Mouse (Mus musculus) forebrain, embryonic 16.5 days (tissue): ENCODE data around the gene Srsf4. TPM values are rescaled to one million over a fixed set of nuclear protein-coding genes. Genes with fewer than 3 reads are reported as not detected.

ENCODE experiments used
- ATAC-seq: fragments of 200-750 bp; cut with Nextera tagmentation; 2 replicates; pipeline ENCODE4 v1.8.0; 2017; ENCODE audit warnings: mild to moderate bottlenecking, moderate library complexity
- H3K27ac ChIP-seq: fragments of 300-500 bp; sonication (generic); 2 replicates; pipeline ENCODE4 v1.5.1; 2014; ENCODE audit warnings: low read length, control low read depth
- H3K27me3 ChIP-seq: fragments of 300-500 bp; sonication (generic); replicated peaks from 2 replicates; pipeline ENCODE4 v1.6.1; 2014; ENCODE audit warnings: low read length; ENCODE audit not compliant: control insufficient read depth, insufficient read depth
- H3K36me3 ChIP-seq: fragments of 300-500 bp; sonication (generic); 2 replicates; pipeline ENCODE4 v1.6.1; 2014; ENCODE audit not compliant: control insufficient read depth, insufficient read depth
- H3K4me1 ChIP-seq: fragments of 300-500 bp; sonication (generic); replicated peaks from 2 replicates; pipeline ENCODE4 v1.6.1; 2014; ENCODE audit warnings: low read length; ENCODE audit not compliant: control insufficient read depth, insufficient read depth
- H3K4me2 ChIP-seq: fragments of 300-500 bp; sonication (generic); 2 replicates; pipeline ENCODE4 v1.6.1; 2014; ENCODE audit warnings: mild to moderate bottlenecking, low read length, control low read depth
- H3K4me3 ChIP-seq: fragments of 300-500 bp; sonication (generic); replicated peaks from 2 replicates; pipeline ENCODE4 v1.5.1; 2014; ENCODE audit warnings: mild to moderate bottlenecking, low read length, control low read depth
- H3K9ac ChIP-seq: fragments of 300-500 bp; sonication (generic); replicated peaks from 2 replicates; pipeline ENCODE4 v1.6.1; 2014; ENCODE audit warnings: low read depth, low read length, control low read depth
- H3K9me3 ChIP-seq: fragments of 300-500 bp; sonication (generic); 2 replicates; pipeline ENCODE4 v1.6.1; 2016; ENCODE audit warnings: low read length; ENCODE audit not compliant: control insufficient read depth
- WGBS: fragments of 180-500 bp; shearing (Covaris S2); extraction: QIAGEN DNeasy Blood & Tissue Kit; methylation state at CpG from one replicate; pipeline ENCODE4 v1.1.7; 2014; 5-methylcytosine and 5-hydroxymethylcytosine counted together
- polyA plus RNA-seq: library from polyadenylated mRNA; unstranded; fragments of >200 nt; fragmentation: Nextera tagmentation; extraction: Ambion mirVana; gene quantifications from 2 replicates; pipeline ENCODE4 v1.2.1, GENCODE M21; 2015

Srsf4 gene
- polyA plus RNA-seq, 1 experiment from 2014 or later, result 143 TPM

GRCm38 (mm10) chr4:131836351-131836881 lies 37.0 kb upstream of the Srsf4 start:
- H3K4me2 ChIP-seq, result peak overlapping the region; percentile 99
- H3K4me3 ChIP-seq, result peak overlapping the region; percentile 75
- peaks cover 34% of the 10 kb centered on the region for H3K4me1 ChIP-seq
- no peak overlapping the region for H3K27ac ChIP-seq
- ATAC-seq, result 0 out of 2 replicates have a peak, but pooled peaks have one; percentile 9
- peaks cover 8% of the 10 kb centered on the region; the same call in 1 of the 2 replicates for H3K27me3 ChIP-seq
- no peaks in the 10 kb centered on the region for H3K36me3 ChIP-seq
- H3K9me3 ChIP-seq, result no peaks in the 10 kb centered on the region
- WGBS, result under 1% methylated on average over 39 of the region's 39 CpGs
- H3K9ac ChIP-seq, result peak overlapping the region; percentile 79

- ATAC-seq, result 0 out of 2 replicates have a peak, but pooled peaks have one; percentile 14
- H3K4me2 ChIP-seq, result peak overlapping the region; percentile 99
- peak overlapping the region; percentile 75 for H3K4me3 ChIP-seq
- peak overlapping the region; percentile 79 for H3K9ac ChIP-seq
- peaks cover 33% of the 10 kb centered on the region for H3K4me1 ChIP-seq
- no peaks in the 10 kb centered on the region for H3K36me3 ChIP-seq
- 0% methylated on average over 54 of the region's 76 CpGs for WGBS
- no peak overlapping the region for H3K27ac ChIP-seq
- no peaks in the 10 kb centered on the region for H3K9me3 ChIP-seq
- peaks cover 13% of the 10 kb centered on the region for H3K27me3 ChIP-seq
Observed at GRCm38 (mm10) chr4:131836891-131837491, 36.4 kb upstream of the Srsf4 start.

- H3K4me3 ChIP-seq, result peak within 1 kb of the TSS; percentile 75
- WGBS, result under 1% methylated on average over 65 of the region's 72 CpGs
- peak; percentile 87 for ATAC-seq
- no peaks in the 10 kb centered on the region for H3K9me3 ChIP-seq
- H3K4me2 ChIP-seq, result peak within 1 kb of the TSS; percentile 99
- no peaks in the 10 kb centered on the region for H3K36me3 ChIP-seq
- peaks cover 31% of the 10 kb centered on the region for H3K4me1 ChIP-seq
- peaks cover 13% of the 10 kb centered on the region for H3K27me3 ChIP-seq
- H3K9ac ChIP-seq, result peak within 1 kb of the TSS; percentile 79
- H3K27ac ChIP-seq, result no peak within 1 kb of the TSS
Observed at GRCm38 (mm10) chr4:131837872-131838524, 35.4 kb upstream of the Srsf4 start, which contains the start of gene Ptpru. Gene Ptpru (minus strand): TSS chr4:131838288.

- peak within 1 kb of the TSS; percentile 96 for H3K4me3 ChIP-seq
- WGBS, result under 1% methylated on average over 37 of the region's 37 CpGs
- no peaks in the 10 kb centered on the region for H3K9me3 ChIP-seq
- peak within 1 kb of the TSS; percentile 91 for H3K4me2 ChIP-seq
- peak; percentile 72 for ATAC-seq
- no peaks in the 10 kb centered on the region for H3K36me3 ChIP-seq
- H3K9ac ChIP-seq, result peak within 1 kb of the TSS; percentile 80
- H3K4me1 ChIP-seq, result peaks cover 10% of the 10 kb centered on the region
- H3K27me3 ChIP-seq, result peaks cover 13% of the 10 kb centered on the region
- H3K27ac ChIP-seq, result no peak within 1 kb of the TSS; the same call in 1 of the 2 replicates
Observed at GRCm38 (mm10) chr4:131843290-131843743, 30.1 kb upstream of the Srsf4 start, which contains the start of gene Mecr. Gene Mecr (plus strand): TSS chr4:131843470.

GRCm38 (mm10) chr4:131845991-131846778 lies 27.2 kb upstream of the Srsf4 start:
- Histone ChIP-seq H3K4me1 (peaks cover 18% of the 10 kb centered on the region), H3K4me2 (no peak overlapping the region), H3K9ac (no peak overlapping the region), H3K27ac (no peak overlapping the region), H3K9me3 (no peaks in the 10 kb centered on the region), H3K4me3 (no peak overlapping the region), H3K36me3 (no peaks in the 10 kb centered on the region), H3K27me3 (peaks cover 8% of the 10 kb centered on the region)
- no peak for ATAC-seq
- WGBS, result 87% methylated on average over 8 of the region's 8 CpGs

- H3K27ac ChIP-seq, result no peak overlapping the region
- WGBS, result 91% methylated on average over 6 of the region's 6 CpGs
- ATAC-seq, result no peak
Observed at GRCm38 (mm10) chr4:131848082-131848481, 25.3 kb upstream of the Srsf4 start.

GRCm38 (mm10) chr4:131849986-131850638 lies 23.3 kb upstream of the Srsf4 start:
- H3K9ac ChIP-seq, result peak overlapping the region; percentile 3; the same call in 1 of the 2 replicates
- no peak overlapping the region for H3K4me3 ChIP-seq
- H3K27me3 ChIP-seq, result no peaks in the 10 kb centered on the region
- peak; percentile 54 for ATAC-seq
- peaks cover 10% of the 10 kb centered on the region for H3K4me1 ChIP-seq
- no peaks in the 10 kb centered on the region for H3K9me3 ChIP-seq
- H3K27ac ChIP-seq, result peak overlapping the region; percentile 54
- no peak overlapping the region for H3K4me2 ChIP-seq
- H3K36me3 ChIP-seq, result no peaks in the 10 kb centered on the region
- WGBS, result 3% methylated on average over 5 of the region's 5 CpGs

More at GRCm38 (mm10) chr4:131848082-131848481, 25.3 kb upstream of the Srsf4 start:
- Histone ChIP-seq H3K27me3 (no peaks in the 10 kb centered on the region), H3K4me2 (no peak overlapping the region), H3K9ac (no peak overlapping the region), H3K36me3 (no peaks in the 10 kb centered on the region), H3K4me3 (no peak overlapping the region), H3K9me3 (no peaks in the 10 kb centered on the region), H3K4me1 (peaks cover 18% of the 10 kb centered on the region)

GRCm38 (mm10) chr4:131854950-131855349 lies 18.5 kb upstream of the Srsf4 start:
- no peak overlapping the region for H3K4me3 ChIP-seq
- H3K27ac ChIP-seq, result no peak overlapping the region
- no peaks in the 10 kb centered on the region for H3K27me3 ChIP-seq
- peaks cover 9% of the 10 kb centered on the region for H3K4me1 ChIP-seq
- no peak overlapping the region for H3K9ac ChIP-seq
- 84% methylated on average over 5 of the region's 5 CpGs for WGBS
- no peaks in the 10 kb centered on the region for H3K9me3 ChIP-seq
- H3K36me3 ChIP-seq, result no peaks in the 10 kb centered on the region
- no peak for ATAC-seq
- no peak overlapping the region for H3K4me2 ChIP-seq
